Mouse (Mus musculus): ENCODE data around the gene Gdpd2.

DNA sequence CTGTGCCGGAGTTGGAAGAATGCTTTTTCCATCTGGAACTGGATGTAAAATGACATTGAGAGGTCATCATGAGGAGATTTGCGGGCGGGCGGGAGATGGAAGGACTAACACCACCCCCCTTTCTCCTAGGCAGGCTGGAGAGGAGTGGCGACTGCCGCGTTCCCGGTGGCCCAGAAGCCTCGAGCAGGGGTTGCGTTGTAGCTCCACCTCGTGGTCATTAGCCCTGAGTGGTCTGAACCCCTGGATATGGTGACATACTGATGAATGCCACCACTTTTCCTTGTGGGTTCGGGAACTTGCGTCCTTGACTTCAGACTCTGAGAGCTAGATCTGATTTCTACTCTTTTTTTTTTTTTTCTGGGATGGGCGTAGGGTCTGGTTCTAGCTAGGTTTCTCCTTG is 9.2 kb downstream of the Gdpd2 start:
- TF ChIP-seq CTCF (IDR thresholded peaks at IDR 0.05; ENCODE audit: extremely low read depth, insufficient read depth, low read length) = peak; percentile 56
- no peak for TF ChIP-seq POLR2A (IDR thresholded peaks at IDR 0.05; ENCODE audit: extremely low read depth, insufficient read depth, low read length)

Measured in cortical plate, adult 2 months (tissue).